Mouse (Mus musculus) kidney, adult 2 months (tissue): ENCODE results near the gene Hmg20a. TPM values are rescaled to one million over a fixed set of nuclear protein-coding genes. Genes with fewer than 3 reads are reported as not detected.

Source experiments
- DNase-seq: peaks from one replicate; pipeline ENCODE4 v3.0.0; 2021
- H3K27ac ChIP-seq: fragments of 200-500 bp; 2 replicates; pipeline ENCODE4 v1.5.1; 2012; ENCODE audit warnings: low read depth, low read length, control low read depth, inconsistent platforms; ENCODE audit not compliant: insufficient read depth
- H3K27me3 ChIP-seq: fragments of 200-500 bp; replicated peaks from 2 replicates; pipeline ENCODE4 v1.6.1; 2012; ENCODE audit warnings: mild to moderate bottlenecking, moderate library complexity, low read length, inconsistent platforms; ENCODE audit not compliant: control insufficient read depth, insufficient read depth
- H3K36me3 ChIP-seq: fragments of 200-500 bp; 2 replicates; pipeline ENCODE4 v1.6.1; 2012; ENCODE audit warnings: mild to moderate bottlenecking, moderate library complexity, low read length, inconsistent platforms; ENCODE audit not compliant: control insufficient read depth, insufficient read depth
- H3K4me1 ChIP-seq: fragments of 200-500 bp; 2 replicates; pipeline ENCODE4 v1.6.1; 2011; ENCODE audit warnings: low read length; ENCODE audit not compliant: control insufficient read depth, insufficient read depth
- H3K4me3 ChIP-seq: fragments of 200-500 bp; 2 replicates; pipeline ENCODE4 v1.5.1; 2011; ENCODE audit warnings: mild to moderate bottlenecking, low read depth, low read length, control low read depth; ENCODE audit not compliant: insufficient read depth
- CTCF ChIP-seq: fragments of 200-500 bp; conservative IDR thresholded peaks from 2 replicates; pipeline ENCODE4 v1.5.1; 2011; ENCODE audit warnings: low read depth, mild to moderate bottlenecking, control low read depth, low read length, moderate library complexity, mixed read lengths; ENCODE audit not compliant: insufficient read depth, insufficient read length
- POLR2A ChIP-seq: fragments of 200-500 bp; IDR thresholded peaks from one replicate; pipeline ENCODE4 v1.6.1; 2011; ENCODE audit warnings: low read depth, low read length, control low read depth
- WGBS: fragments of 180-500 bp; shearing (Covaris S2); methylation state at CpG from one replicate; pipeline ENCODE4 v1.1.7; 2018; 5-methylcytosine and 5-hydroxymethylcytosine counted together
- polyA plus RNA-seq: library from polyadenylated mRNA; depleted of rRNA; stranded (reverse); fragments of >200 nt; gene quantifications from 2 replicates; pipeline ENCODE4 v1.2.3, GENCODE M21; 2012

Hmg20a gene
- polyA plus RNA-seq, 1 experiment, result 23.9 TPM

GRCm38 (mm10) chr9:56482623-56483022 is 64.2 kb downstream of the Hmg20a start:
- WGBS, result 89% methylated on average over 4 of the region's 4 CpGs
- Histone ChIP-seq H3K36me3 (0 out of 2 replicates have a peak, but pooled peaks cover 2% of the 10 kb centered on the region), H3K4me1 (no peaks in the 10 kb centered on the region)

GRCm38 (mm10) chr9:56485423-56485822 is 67.0 kb downstream of the Hmg20a start:
- no peak overlapping the region for H3K27ac ChIP-seq
- H3K4me1 ChIP-seq, result no peaks in the 10 kb centered on the region
- no peak overlapping the region for H3K4me3 ChIP-seq
- WGBS, result 85% methylated on average over 1 of the region's 1 CpGs
- TF ChIP-seq POLR2A (no peak), CTCF (no peak)
- no peak for DNase-seq
- H3K27me3 ChIP-seq, result no peaks in the 10 kb centered on the region
- peaks cover 7% of the 10 kb centered on the region for H3K36me3 ChIP-seq

More at GRCm38 (mm10) chr9:56482623-56483022, 64.2 kb downstream of the Hmg20a start:
- TF ChIP-seq POLR2A (no peak), CTCF (no peak)
- Histone ChIP-seq H3K27me3 (no peaks in the 10 kb centered on the region), H3K27ac (no peak overlapping the region), H3K4me3 (no peak overlapping the region)
- no peak for DNase-seq

GRCm38 (mm10) chr9:56486158-56486557 is 67.7 kb downstream of the Hmg20a start:
- no peak for DNase-seq
- H3K4me3 ChIP-seq, result no peak overlapping the region
- H3K27me3 ChIP-seq, result no peaks in the 10 kb centered on the region
- no peaks in the 10 kb centered on the region for H3K4me1 ChIP-seq
- 90% methylated on average over 3 of the region's 3 CpGs for WGBS
- TF ChIP-seq CTCF (no peak), POLR2A (no peak)
- no peak overlapping the region for H3K27ac ChIP-seq
- peaks cover 12% of the 10 kb centered on the region for H3K36me3 ChIP-seq

- DNase-seq, result no peak
- Histone ChIP-seq H3K4me3 (no peak overlapping the region), H3K4me1 (no peaks in the 10 kb centered on the region), H3K27me3 (no peaks in the 10 kb centered on the region), H3K36me3 (peaks cover 15% of the 10 kb centered on the region), H3K27ac (no peak overlapping the region)
- TF ChIP-seq POLR2A (no peak), CTCF (no peak)
- WGBS, result 95% methylated on average over 3 of the region's 3 CpGs
Measured at GRCm38 (mm10) chr9:56487651-56488050, 69.2 kb downstream of the Hmg20a start.

- H3K4me3 ChIP-seq, result no peak overlapping the region
- no peak overlapping the region for H3K27ac ChIP-seq
- DNase-seq, result no peak
- H3K36me3 ChIP-seq, result peaks cover 13% of the 10 kb centered on the region
- WGBS, result 86% methylated on average over 3 of the region's 3 CpGs
- H3K27me3 ChIP-seq, result no peaks in the 10 kb centered on the region
- TF ChIP-seq POLR2A, result no peak
- TF ChIP-seq CTCF, result no peak
- H3K4me1 ChIP-seq, result 0 out of 2 replicates have a peak, but pooled peaks cover 3% of the 10 kb centered on the region
Measured at GRCm38 (mm10) chr9:56492391-56492790, 74.0 kb downstream of the Hmg20a start.

- H3K4me3 ChIP-seq, result no peak overlapping the region
- 18% methylated on average over 1 of the region's 1 CpGs for WGBS
- no peaks in the 10 kb centered on the region for H3K27me3 ChIP-seq
- 0 out of 2 replicates have a peak, but pooled peaks cover 3% of the 10 kb centered on the region for H3K4me1 ChIP-seq
- H3K27ac ChIP-seq, result no peak overlapping the region
- peaks cover 13% of the 10 kb centered on the region for H3K36me3 ChIP-seq
- DNase-seq, result no peak
- TF ChIP-seq CTCF, result no peak
- no peak for TF ChIP-seq POLR2A
Measured at GRCm38 (mm10) chr9:56492916-56493315, 74.5 kb downstream of the Hmg20a start.

- Histone ChIP-seq H3K27me3 (no peaks in the 10 kb centered on the region), H3K36me3 (peaks cover 9% of the 10 kb centered on the region), H3K27ac (no peak overlapping the region), H3K4me1 (0 out of 2 replicates have a peak, but pooled peaks cover 3% of the 10 kb centered on the region), H3K4me3 (no peak overlapping the region)
- WGBS, result 79% methylated on average over 7 of the region's 7 CpGs
- no peak for DNase-seq
- TF ChIP-seq CTCF (no peak), POLR2A (no peak)
Measured at GRCm38 (mm10) chr9:56495088-56495487, 76.7 kb downstream of the Hmg20a start.
